Mouse (Mus musculus) heart, adult 2 months (tissue): Measurements from ENCODE around the gene Gjb5.

Experiments used
- CTCF ChIP-seq: fragments of 200-600 bp; IDR thresholded peaks from 2 replicates; pipeline ENCODE4 v1.8.1; 2022; ENCODE audit warnings: antibody characterized with exemption, mild to moderate bottlenecking, moderate library complexity
- EP300 ChIP-seq: fragments of 200-500 bp; IDR thresholded peaks from 2 replicates; pipeline ENCODE4 v1.6.1; 2011; ENCODE audit warnings: low read depth, low read length, control low read depth; ENCODE audit not compliant: insufficient read depth
- POLR2A ChIP-seq: fragments of 200-500 bp; IDR thresholded peaks from 2 replicates; pipeline ENCODE4 v1.6.1; 2011; ENCODE audit warnings: mild to moderate bottlenecking, low read depth, low read length, control low read depth; ENCODE audit not compliant: insufficient read depth

DNA sequence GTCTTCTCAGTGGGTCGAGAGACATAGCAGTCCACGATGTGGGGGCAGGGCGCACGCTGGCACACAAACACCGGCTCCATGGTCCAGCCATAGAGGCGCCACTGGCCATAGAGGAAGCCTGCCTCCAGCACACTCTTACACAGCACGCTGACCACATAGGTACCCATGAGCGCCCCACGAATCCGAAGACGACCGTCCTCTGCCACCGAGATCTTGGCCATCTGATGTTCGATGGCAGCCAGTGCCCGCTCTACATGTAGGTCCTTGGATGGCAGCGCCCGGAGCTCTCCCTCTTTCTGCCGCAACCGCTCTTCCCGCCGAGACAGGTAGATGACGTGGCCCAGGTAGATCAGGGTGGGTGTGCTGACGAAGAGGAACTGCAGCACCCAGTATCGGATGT lies 45.6 kb downstream of the Gjb5 start:
- TF ChIP-seq CTCF (no peak), POLR2A (no peak), EP300 (no peak)
